Mouse (Mus musculus): ENCODE measurements around the gene Adgrl3.

Gene Adgrl3

GRCm38 (mm10) chr5:81568743-81569142, 548.8 kb downstream of the Adgrl3 start:
- peak; percentile 29 to 34 for DNase-seq

- DNase-seq, result no peak
Observed at GRCm38 (mm10) chr5:81582886-81583285, 562.9 kb downstream of the Adgrl3 start.

- DNase-seq, result no peak
Observed at GRCm38 (mm10) chr5:81583425-81583824, 563.5 kb downstream of the Adgrl3 start.

- DNase-seq, result no peak
Observed at GRCm38 (mm10) chr5:81584945-81585344, 565.0 kb downstream of the Adgrl3 start.

GRCm38 (mm10) chr5:81590005-81590694, 570.2 kb downstream of the Adgrl3 start:
- DNase-seq, result no peak

- DNase-seq, result no peak
Observed at GRCm38 (mm10) chr5:81591481-81591880, 571.5 kb downstream of the Adgrl3 start.

- no peak for DNase-seq
Observed at GRCm38 (mm10) chr5:81593396-81593995, 573.6 kb downstream of the Adgrl3 start.

- DNase-seq, result no peak
Observed at GRCm38 (mm10) chr5:81598041-81598440, 578.1 kb downstream of the Adgrl3 start.

- DNase-seq, result no peak
Observed at GRCm38 (mm10) chr5:81602889-81603288, 583.0 kb downstream of the Adgrl3 start.

GRCm38 (mm10) chr5:81605646-81606045, 585.7 kb downstream of the Adgrl3 start:
- no peak for DNase-seq

GRCm38 (mm10) chr5:81610223-81610622, 590.3 kb downstream of the Adgrl3 start:
- DNase-seq, result peak; percentile 38 to 58

GRCm38 (mm10) chr5:81614674-81615073, 594.7 kb downstream of the Adgrl3 start:
- DNase-seq, result no peak

GRCm38 (mm10) chr5:81621106-81621505, 601.2 kb downstream of the Adgrl3 start:
- DNase-seq, result no peak

GRCm38 (mm10) chr5:81621715-81622114, 601.8 kb downstream of the Adgrl3 start:
- DNase-seq, result no peak

GRCm38 (mm10) chr5:81623846-81624245, 603.9 kb downstream of the Adgrl3 start:
- no peak for DNase-seq

- no peak for DNase-seq
Observed at GRCm38 (mm10) chr5:81636169-81636568, 616.2 kb downstream of the Adgrl3 start.

- DNase-seq, result no peak
Observed at GRCm38 (mm10) chr5:81638422-81638821, 618.5 kb downstream of the Adgrl3 start.

- no peak for DNase-seq
Observed at GRCm38 (mm10) chr5:81640118-81640517, 620.2 kb downstream of the Adgrl3 start.

GRCm38 (mm10) chr5:81645557-81645956, 625.6 kb downstream of the Adgrl3 start:
- no peak for DNase-seq

GRCm38 (mm10) chr5:81653941-81654340, 634.0 kb downstream of the Adgrl3 start:
- DNase-seq, result no peak

GRCm38 (mm10) chr5:81661611-81662390, 641.9 kb downstream of the Adgrl3 start:
- no peak for DNase-seq

- no peak for DNase-seq
Observed at GRCm38 (mm10) chr5:81671025-81671424, 651.1 kb downstream of the Adgrl3 start.

GRCm38 (mm10) chr5:81674275-81674974, 654.5 kb downstream of the Adgrl3 start:
- no peak for DNase-seq

All from cerebellum, postnatal 25 days (tissue).